Mouse (Mus musculus) hindbrain, embryonic 12.5 days (tissue): ENCODE data around the gene Tex26. TPM values are rescaled to one million over a fixed set of nuclear protein-coding genes. Genes with fewer than 3 reads are reported as not detected.

Source experiments
- polyA plus RNA-seq: library from polyadenylated mRNA; unstranded; fragments of >200 nt; fragmentation: Nextera tagmentation; extraction: Ambion mirVana; gene quantifications from 2 replicates; pipeline ENCODE4 v1.2.1, GENCODE M21; 2016

Gene Tex26
- polyA plus RNA-seq, 1 experiment from 2014 or later, result 1.2 TPM

Other genes starting within 250 kb of the Tex26 start
- 5.9 and 7.1 TPM in 2 replicates for gene Alox5ap, start 174.9 kb upstream of the Tex26 start, polyA plus RNA-seq
- 1.0 and 1.1 TPM in 2 replicates for gene Medag, start 27.9 kb upstream of the Tex26 start, polyA plus RNA-seq
- gene Wdr95, start 89.0 kb downstream of the Tex26 start, polyA plus RNA-seq, result not detected in 2 replicates
- gene Hsph1, start 196.7 kb downstream of the Tex26 start, polyA plus RNA-seq, result 93.9 and 95.3 TPM in 2 replicates
- 14.8 and 16.3 TPM in 2 replicates for gene B3glct, start 238.6 kb downstream of the Tex26 start, polyA plus RNA-seq